Mouse (Mus musculus) embryonic facial prominence, embryonic 10.5 days (tissue): ENCODE measurements around the gene N4bp3. TPM values are rescaled to one million over a fixed set of nuclear protein-coding genes. Genes with fewer than 3 reads are reported as not detected.
"Not testable (repeated sequence)": the region's sequence is repeated elsewhere in the genome, so short reads cannot be mapped to it uniquely, and the experiment has no call there.

Source experiments
- DNase-seq: peaks from one replicate; pipeline ENCODE4 v3.0.0-alpha.2; 2017; ENCODE audit warnings: low spot score
- H3K27ac ChIP-seq: fragments of 300-500 bp; sonication (generic); replicated peaks from 2 replicates; pipeline ENCODE4 v1.5.1; 2016; ENCODE audit warnings: mild to moderate bottlenecking
- H3K27me3 ChIP-seq: fragments of 300-500 bp; sonication (generic); replicated peaks from 2 replicates; pipeline ENCODE4 v1.6.1; 2016; ENCODE audit warnings: low read depth, mild to moderate bottlenecking; ENCODE audit not compliant: poor library complexity, severe bottlenecking
- H3K36me3 ChIP-seq: fragments of 300-500 bp; sonication (generic); replicated peaks from 2 replicates; pipeline ENCODE4 v1.6.1; 2016; ENCODE audit warnings: mild to moderate bottlenecking, moderate library complexity
- H3K4me1 ChIP-seq: fragments of 300-500 bp; sonication (generic); 2 replicates; pipeline ENCODE4 v1.6.1; 2016
- H3K4me3 ChIP-seq: fragments of 300-500 bp; sonication (generic); 2 replicates; pipeline ENCODE4 v1.5.1; 2016; ENCODE audit warnings: mild to moderate bottlenecking, moderate library complexity
- H3K9me3 ChIP-seq: fragments of 300-500 bp; sonication (generic); 2 replicates; pipeline ENCODE4 v1.6.1; 2016; ENCODE audit warnings: mild to moderate bottlenecking
- WGBS: fragments of 180-500 bp; shearing (Covaris S2); methylation state at CpG from one replicate; pipeline ENCODE4 v1.1.7; 2016; 5-methylcytosine and 5-hydroxymethylcytosine counted together
- polyA plus RNA-seq: library from polyadenylated mRNA; unstranded; fragments of >200 nt; fragmentation: Nextera tagmentation; extraction: Ambion mirVana; gene quantifications from 2 replicates; pipeline ENCODE4 v1.2.1, GENCODE M21; 2016

N4bp3 gene
- 15.8 and 17.4 TPM in 2 replicates for polyA plus RNA-seq

DNA sequence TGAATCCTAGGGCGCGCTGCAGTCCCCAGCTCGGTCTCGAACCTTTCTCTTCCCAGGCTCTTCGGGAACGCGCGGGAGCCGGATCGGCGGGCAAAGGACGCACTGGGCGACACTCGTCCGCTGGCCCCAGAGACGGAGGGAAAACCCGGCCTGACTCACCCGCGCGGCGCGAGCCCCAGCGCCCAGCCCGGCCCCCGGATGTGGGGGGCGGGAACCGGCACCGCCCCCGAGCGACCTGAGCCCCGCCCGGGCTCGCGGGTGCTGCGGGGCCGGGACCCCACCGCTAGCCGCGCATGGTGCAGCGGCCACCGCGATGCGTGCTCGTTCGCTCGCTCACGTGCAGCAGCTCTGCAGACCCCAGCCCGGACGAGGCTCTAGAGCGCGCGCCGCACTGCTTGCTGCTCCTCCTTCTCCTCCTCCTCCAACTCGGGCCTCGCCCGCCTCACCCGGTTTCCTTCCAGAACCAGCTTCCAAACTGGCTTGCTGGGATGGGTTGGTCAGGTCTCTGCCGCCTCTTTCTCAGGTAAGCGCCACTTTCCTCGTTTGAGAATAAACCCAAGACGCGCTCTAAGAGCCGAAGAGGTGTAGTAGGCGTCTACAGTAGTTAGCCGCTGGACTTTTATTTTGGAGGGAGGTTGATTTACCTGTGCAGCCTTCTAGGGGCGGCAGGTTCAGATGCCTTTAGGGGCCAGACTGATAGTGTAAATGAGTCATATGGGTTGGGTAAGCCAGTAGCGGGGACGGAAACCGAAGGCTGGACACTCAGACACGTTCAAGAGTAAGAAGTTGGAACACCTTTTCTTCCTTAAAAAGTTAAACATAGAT is at the start of gene N4bp3, which contains the start of gene D930048N14Rik:
N4bp3 (minus strand) TSS at position 152 of the 825 bp plus-strand sequence.
D930048N14Rik (plus strand) TSS at position 264 of the 825 bp plus-strand sequence.
- Histone ChIP-seq H3K9me3 (no peaks in the 10 kb centered on the region), H3K27me3 (peaks cover 40% of the 10 kb centered on the region), H3K36me3 (peaks cover 1% of the 10 kb centered on the region; the same call in 1 of the 2 replicates), H3K4me3 (peak within 1 kb of the TSS; percentile 76), H3K4me1 (peaks cover 53% of the 10 kb centered on the region), H3K27ac (peak within 1 kb of the TSS; percentile 84)
- under 1% methylated on average over 70 of the region's 70 CpGs for WGBS
- DNase-seq, result peak; percentile 82

DNA sequence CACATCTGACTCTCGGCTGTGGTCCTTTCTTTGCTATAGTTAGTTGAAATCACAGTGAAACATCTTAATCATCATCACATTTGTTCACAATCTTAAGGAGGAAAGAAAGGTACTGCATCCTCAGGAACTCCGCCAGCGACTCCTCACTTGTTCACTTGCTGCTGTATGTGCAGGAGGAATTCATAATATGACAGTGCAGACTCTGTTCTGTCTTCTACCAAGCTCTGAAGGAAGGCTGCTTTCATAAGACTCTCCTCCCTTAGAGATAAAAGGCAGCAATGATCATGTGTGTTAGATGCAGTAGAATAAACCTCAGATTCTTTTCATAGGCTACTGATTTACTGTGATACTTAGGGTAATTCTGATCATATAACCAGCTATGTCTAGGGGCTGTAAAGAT is 44.3 kb upstream of the N4bp3 start:
- no peaks in the 10 kb centered on the region for H3K4me1 ChIP-seq
- H3K36me3 ChIP-seq, result peaks cover 62% of the 10 kb centered on the region
- H3K9me3 ChIP-seq, result no peaks in the 10 kb centered on the region
- H3K27me3 ChIP-seq, result no peaks in the 10 kb centered on the region
- DNase-seq, result no peak
- H3K27ac ChIP-seq, result no peak overlapping the region
- H3K4me3 ChIP-seq, result no peak overlapping the region
- WGBS, result 95% methylated on average over 3 of the region's 3 CpGs

DNA sequence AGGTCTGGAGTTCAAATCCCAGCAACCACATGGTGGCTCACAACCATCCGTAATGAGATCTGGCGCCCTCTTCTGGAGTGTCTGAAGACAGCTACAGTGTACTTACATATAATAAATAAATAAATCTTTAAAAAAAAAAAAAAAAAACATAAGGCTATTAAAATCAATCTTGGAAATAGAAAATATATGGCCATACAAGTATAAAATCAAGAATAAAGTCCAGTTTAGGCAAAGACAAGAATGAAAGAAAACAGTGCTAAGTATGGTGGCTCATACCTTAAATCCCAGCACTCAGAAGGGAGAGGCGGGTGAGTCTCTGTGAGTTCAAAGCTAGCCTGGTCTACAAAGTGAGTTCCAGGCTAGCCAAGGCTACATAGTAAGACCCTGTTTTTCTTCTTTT is 40.0 kb upstream of the N4bp3 start:
- Histone ChIP-seq H3K4me1 (peaks cover 14% of the 10 kb centered on the region), H3K36me3 (peaks cover 25% of the 10 kb centered on the region)
- H3K4me3 ChIP-seq, H3K27ac ChIP-seq, DNase-seq, H3K9me3 ChIP-seq, H3K27me3 ChIP-seq: not testable (repeated sequence)
- 68% methylated on average over 3 of the region's 3 CpGs for WGBS

DNA sequence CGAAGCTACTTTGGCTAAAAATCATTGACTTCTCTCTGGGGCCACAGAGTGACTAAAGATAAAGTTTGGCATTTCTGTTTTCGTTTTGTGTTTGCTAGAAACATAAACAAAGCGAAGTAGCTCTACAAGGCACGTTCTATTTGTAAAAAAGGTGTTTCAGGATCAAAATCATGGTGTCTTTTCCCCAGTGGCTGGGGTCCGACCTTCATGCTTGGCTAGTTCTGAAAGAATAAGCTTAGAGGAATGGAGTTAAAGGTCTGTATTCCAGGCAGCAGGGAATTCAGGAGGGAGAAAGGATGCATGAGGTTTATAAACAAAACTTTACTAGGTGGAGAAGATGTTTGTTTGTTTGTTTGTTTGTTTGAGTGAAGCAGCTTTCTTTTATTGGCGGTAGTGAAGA is 38.7 kb upstream of the N4bp3 start:
- H3K9me3 ChIP-seq, result no peaks in the 10 kb centered on the region
- DNase-seq, result no peak
- peaks cover 30% of the 10 kb centered on the region for H3K36me3 ChIP-seq
- WGBS, result 22% methylated on average over 6 of the region's 6 CpGs
- no peaks in the 10 kb centered on the region for H3K27me3 ChIP-seq
- H3K27ac ChIP-seq, result peak overlapping the region; percentile 100
- peak overlapping the region; percentile 84 for H3K4me3 ChIP-seq
- H3K4me1 ChIP-seq, result peaks cover 14% of the 10 kb centered on the region

DNA sequence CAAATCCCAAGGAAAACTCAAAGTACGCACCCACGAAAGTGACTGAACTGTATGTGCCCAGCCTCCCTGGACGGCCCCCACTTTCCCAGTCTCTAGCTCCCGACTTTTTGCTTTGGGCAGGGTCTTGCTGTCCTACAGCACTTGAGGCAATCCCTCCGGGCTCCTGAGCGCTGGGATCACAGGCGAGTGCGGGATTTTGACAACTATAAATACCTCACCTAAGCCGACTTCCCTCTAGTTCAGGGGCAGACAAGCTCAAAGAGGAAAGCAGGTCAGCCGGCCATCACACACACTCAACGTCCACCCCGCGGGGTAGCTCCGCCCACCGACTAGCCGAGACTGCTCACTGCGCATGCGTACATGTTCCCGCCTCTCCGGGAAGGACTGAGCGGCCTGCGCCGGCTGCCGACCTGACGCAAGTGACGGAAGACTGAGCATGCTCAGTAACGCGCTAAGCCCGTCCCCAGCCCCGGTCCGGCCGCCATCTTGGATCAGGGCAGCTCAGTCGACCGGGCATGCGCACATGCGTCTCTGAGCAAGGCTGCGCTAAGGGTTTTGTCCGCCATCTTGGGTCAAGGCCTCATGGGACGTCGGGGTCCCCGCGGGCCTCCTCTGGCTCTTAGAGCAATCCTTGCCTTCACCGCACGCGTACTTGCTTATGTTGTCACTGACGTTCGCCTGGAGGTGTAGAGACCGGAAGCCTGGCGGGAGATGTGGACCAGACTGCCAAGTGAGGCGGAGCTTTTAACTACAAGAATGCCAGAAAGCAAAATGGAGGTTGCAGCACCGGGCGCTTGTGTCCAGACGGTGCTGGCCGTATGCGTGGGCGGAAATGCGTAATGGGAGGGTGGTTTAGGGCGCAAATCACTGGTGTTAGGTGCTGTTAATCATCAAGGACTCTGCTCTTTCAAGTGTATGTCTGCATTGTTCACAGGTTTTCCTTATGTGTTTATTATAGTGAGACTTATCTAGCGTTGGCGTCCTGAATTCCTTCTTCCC is 38.0 kb upstream of the N4bp3 start, which contains the start of gene 0610009B22Rik:
0610009B22Rik (minus strand) TSS at position 545 of the 999 bp plus-strand sequence.
- Histone ChIP-seq H3K27ac (peak within 1 kb of the TSS; percentile 100), H3K4me1 (peaks cover 14% of the 10 kb centered on the region), H3K9me3 (no peaks in the 10 kb centered on the region), H3K27me3 (no peaks in the 10 kb centered on the region), H3K4me3 (peak within 1 kb of the TSS; percentile 84), H3K36me3 (peaks cover 27% of the 10 kb centered on the region)
- under 1% methylated on average over 60 of the region's 60 CpGs for WGBS
- DNase-seq, result peak; percentile 100

DNA sequence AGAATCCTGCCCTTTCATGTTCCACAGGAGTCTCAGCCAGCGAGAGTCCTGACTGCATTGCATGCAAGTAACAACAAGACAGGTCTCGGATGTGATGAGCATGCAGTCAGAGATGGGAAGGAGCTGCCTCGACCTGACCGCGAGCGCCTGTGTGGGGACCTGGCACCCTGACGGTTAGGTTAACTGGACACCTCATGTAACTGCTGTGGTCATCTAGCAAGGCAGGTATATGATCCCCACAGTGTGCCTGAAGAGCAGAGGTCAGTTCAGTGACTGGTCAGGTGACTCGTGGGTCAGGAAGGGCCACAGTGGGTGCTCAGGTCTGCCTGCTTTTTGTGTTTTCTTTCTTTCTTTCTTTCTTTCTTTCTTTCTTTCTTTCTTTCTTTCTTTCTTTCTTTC is 31.3 kb upstream of the N4bp3 start:
- DNase-seq, result peak; percentile 20
- 41% methylated on average over 8 of the region's 8 CpGs for WGBS
- Histone ChIP-seq H3K27ac (no peak overlapping the region; the same call in 1 of the 2 replicates), H3K4me3 (no peak overlapping the region), H3K27me3 (no peaks in the 10 kb centered on the region), H3K9me3 (no peaks in the 10 kb centered on the region), H3K4me1 (peaks cover 8% of the 10 kb centered on the region; the same call in 1 of the 2 replicates), H3K36me3 (peaks cover 15% of the 10 kb centered on the region)

DNA sequence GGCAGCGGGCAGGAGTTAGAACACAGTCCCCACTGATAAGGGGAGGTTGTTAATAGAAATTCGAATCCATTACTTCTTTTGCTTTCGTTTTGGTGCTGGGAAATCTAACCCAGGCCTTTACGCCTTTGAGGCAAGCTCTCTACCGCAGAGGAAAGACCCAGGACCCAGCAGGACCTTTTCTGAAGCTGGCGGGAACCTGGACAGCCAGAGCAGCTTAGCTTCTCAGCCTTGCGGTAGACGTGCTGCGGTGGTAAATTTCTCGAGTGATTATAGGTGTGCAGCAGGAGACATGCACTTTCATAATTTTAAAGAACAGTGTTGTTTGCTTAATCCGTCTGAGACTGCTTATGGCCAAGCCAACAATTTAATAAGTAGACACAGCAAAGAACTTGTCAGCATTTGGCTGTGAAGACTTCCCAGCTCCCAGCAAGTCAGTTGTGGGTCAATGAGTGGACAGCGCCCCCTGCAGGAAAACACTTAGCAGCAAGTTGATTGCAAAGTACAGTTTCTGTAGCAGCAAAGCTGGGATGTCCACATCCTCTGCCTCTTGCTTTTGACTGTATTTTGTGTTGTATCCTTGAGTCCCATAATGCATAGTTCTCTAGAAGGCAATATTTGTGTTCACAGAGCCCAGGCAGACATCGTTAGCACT is 30.8 kb upstream of the N4bp3 start:
- DNase-seq, result peak; percentile 88
- Histone ChIP-seq H3K27ac (no peak overlapping the region; the same call in 1 of the 2 replicates), H3K4me1 (peaks cover 8% of the 10 kb centered on the region; the same call in 1 of the 2 replicates), H3K9me3 (no peaks in the 10 kb centered on the region), H3K36me3 (peaks cover 15% of the 10 kb centered on the region), H3K4me3 (no peak overlapping the region), H3K27me3 (no peaks in the 10 kb centered on the region)
- WGBS, result 36% methylated on average over 13 of the region's 13 CpGs

DNA sequence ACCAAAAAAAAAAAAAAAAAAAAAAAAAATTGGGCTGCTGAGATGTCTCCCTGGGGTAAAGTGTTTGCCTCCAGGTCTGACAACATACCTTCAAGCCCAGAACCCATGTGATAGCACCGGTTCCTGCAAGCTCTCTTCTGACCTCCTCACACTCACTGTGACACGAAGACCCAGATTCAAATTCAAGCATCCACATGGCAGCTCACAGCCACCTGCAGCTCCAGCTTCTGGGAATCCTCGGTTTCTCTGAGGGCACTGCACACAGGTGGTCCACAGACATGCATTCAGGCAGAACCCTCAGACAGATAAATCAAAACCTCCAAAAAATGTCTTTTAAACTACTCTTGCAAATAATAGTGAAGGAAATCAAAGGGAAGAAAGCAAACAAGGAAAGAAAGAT is 28.8 kb upstream of the N4bp3 start:
- no peak overlapping the region for H3K4me3 ChIP-seq
- DNase-seq, result no peak
- H3K9me3 ChIP-seq, result no peaks in the 10 kb centered on the region
- H3K27me3 ChIP-seq, result no peaks in the 10 kb centered on the region
- 76% methylated on average over 3 of the region's 3 CpGs for WGBS
- no peak overlapping the region for H3K27ac ChIP-seq
- H3K4me1 ChIP-seq, result peaks cover 8% of the 10 kb centered on the region; the same call in 1 of the 2 replicates
- peaks cover under 1% of the 10 kb centered on the region; the same call in 1 of the 2 replicates for H3K36me3 ChIP-seq

DNA sequence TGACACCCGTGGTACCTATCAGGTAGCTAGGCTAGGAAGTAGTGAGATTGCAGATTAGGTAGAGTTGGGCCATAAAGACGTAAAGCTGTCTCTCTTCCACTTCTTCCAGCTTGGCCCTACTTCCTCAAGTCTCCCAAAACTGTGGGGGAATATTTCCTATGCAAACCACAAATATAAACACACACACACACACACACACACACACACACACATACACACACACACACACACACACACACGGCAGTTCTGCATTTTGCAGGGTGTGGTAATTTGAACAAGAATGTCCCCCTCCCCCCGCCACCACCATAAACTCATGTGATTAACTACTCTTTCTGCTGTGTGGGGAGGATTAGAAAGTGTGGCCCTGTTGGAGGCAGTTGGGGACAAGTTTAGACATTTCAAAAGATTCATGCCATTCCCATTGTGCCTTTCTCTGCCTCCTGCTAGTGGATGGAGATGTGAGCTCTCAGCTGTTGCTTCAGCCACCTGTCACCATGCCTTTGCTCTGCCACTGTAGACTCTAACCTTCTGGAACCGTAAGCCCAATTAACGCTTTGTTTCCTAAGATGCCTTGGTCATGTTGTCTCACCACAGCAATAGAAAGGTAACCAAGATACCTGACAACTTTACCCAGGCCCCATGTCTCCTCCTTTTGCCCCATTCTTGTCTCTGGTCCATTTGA is 27.2 kb upstream of the N4bp3 start:
- H3K9me3 ChIP-seq, result no peaks in the 10 kb centered on the region
- no peak overlapping the region for H3K4me3 ChIP-seq
- WGBS, result 81% methylated on average over 6 of the region's 6 CpGs
- no peak for DNase-seq
- H3K36me3 ChIP-seq, result no peaks in the 10 kb centered on the region
- no peak overlapping the region for H3K27ac ChIP-seq
- peaks cover 8% of the 10 kb centered on the region; the same call in 1 of the 2 replicates for H3K4me1 ChIP-seq
- no peaks in the 10 kb centered on the region for H3K27me3 ChIP-seq

DNA sequence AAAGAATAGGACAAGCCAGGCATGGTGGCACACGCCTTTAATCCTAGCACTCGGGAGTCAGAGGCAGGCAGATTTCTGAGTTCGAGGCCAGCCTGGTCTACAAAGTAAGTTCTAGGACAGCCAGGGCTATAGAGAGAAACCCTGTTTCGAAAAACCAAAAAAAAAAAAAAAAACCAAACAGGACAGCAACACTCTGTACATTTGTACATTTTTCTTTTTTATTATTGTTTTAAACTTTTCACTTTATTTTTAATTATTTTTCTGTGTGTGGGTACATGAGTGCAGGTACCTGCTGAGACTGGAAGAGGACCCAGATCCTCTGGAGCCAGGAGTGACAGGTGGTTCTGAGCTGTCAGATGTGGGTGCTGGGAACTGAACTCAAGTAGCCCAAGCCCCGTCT is 24.7 kb upstream of the N4bp3 start:
- Histone ChIP-seq H3K9me3 (no peaks in the 10 kb centered on the region), H3K36me3 (no peaks in the 10 kb centered on the region), H3K27ac (no peak overlapping the region), H3K4me3 (no peak overlapping the region), H3K27me3 (no peaks in the 10 kb centered on the region), H3K4me1 (no peaks in the 10 kb centered on the region)
- WGBS, result 75% methylated on average over 5 of the region's 5 CpGs
- DNase-seq, result no peak

DNA sequence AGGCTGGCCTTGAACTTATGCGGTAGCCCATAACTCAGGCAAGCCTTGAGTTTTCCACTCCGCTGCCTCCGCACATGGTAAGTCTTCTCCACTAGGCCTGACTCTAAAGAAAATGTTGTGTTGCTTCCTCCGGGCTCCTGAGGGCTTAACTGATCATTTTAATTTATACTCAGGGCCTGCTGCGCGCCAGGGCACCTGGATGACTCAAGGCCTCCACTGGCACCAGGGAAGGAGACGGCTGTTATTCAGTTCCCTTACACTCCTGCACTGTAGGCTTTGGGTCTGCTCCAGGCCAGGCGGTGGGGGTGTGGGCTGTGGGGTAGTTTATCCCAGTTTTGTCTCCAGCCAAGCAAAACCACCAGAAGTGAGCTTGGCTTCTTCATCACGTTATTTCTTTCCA is 22.6 kb upstream of the N4bp3 start:
- no peaks in the 10 kb centered on the region for H3K36me3 ChIP-seq
- no peak for DNase-seq
- no peaks in the 10 kb centered on the region for H3K9me3 ChIP-seq
- no peak overlapping the region for H3K4me3 ChIP-seq
- no peak overlapping the region for H3K27ac ChIP-seq
- 82% methylated on average over 9 of the region's 9 CpGs for WGBS
- no peaks in the 10 kb centered on the region for H3K27me3 ChIP-seq
- no peaks in the 10 kb centered on the region for H3K4me1 ChIP-seq
